Mouse (Mus musculus) CH12.LX (cell line): ENCODE results near the gene Fam160a2. TPM values are rescaled to one million over a fixed set of nuclear protein-coding genes. Genes with fewer than 3 reads are reported as not detected.

Experiments used
- DNase-seq: peaks from one replicate; pipeline ENCODE4 v3.0.0-alpha.2; 2013; ENCODE audit errors: extremely low read depth
- H3K27ac ChIP-seq: 2 replicates; pipeline ENCODE4 v1.5.1; 2012; ENCODE audit warnings: low read depth, mild to moderate bottlenecking, control low read depth, moderate library complexity; ENCODE audit not compliant: insufficient read depth
- H3K27me3 ChIP-seq: replicated peaks from 2 replicates; pipeline ENCODE3; 2012; ENCODE audit warnings: inconsistent platforms
- H3K36me3 ChIP-seq, 2 experiments: replicated peaks in 1 of 2; 2 replicates each; pipeline versions ENCODE3 to v1.6.1; 2012; ENCODE audit warnings: inconsistent platforms in 1 of 2, low read length in 1 of 2, mild to moderate bottlenecking in 1 of 2, mixed read lengths in 1 of 2, moderate library complexity in 1 of 2; ENCODE audit not compliant: control insufficient read depth in 1 of 2, insufficient read depth in 1 of 2
- H3K4me1 ChIP-seq, 2 experiments: 2 replicates each; pipeline ENCODE4 v1.6.1; 2012; ENCODE audit warnings: inconsistent platforms in 1 of 2, moderate library complexity in 1 of 2; ENCODE audit not compliant: insufficient read depth in 2 of 2, control insufficient read depth in 1 of 2
- H3K4me2 ChIP-seq: 2 replicates; pipeline ENCODE4 v1.6.1; 2012; ENCODE audit warnings: low read depth, mild to moderate bottlenecking, control low read depth; ENCODE audit not compliant: poor library complexity, insufficient read depth, severe bottlenecking
- H3K4me3 ChIP-seq, 3 experiments: fragments of 150-350 bp in 1 of 3; sonication (generic) in 1 of 3; replicated peaks in 1 of 3; 2 replicates each; pipeline versions ENCODE3 to v1.5.1; 2011 to 2012; ENCODE audit warnings: low read depth in 2 of 3, low read length in 2 of 3, mild to moderate bottlenecking in 2 of 3, moderate library complexity in 2 of 3, control low read depth in 1 of 3, improper control_type of control experiment in 1 of 3, inconsistent platforms in 1 of 3, mixed read lengths in 1 of 3; ENCODE audit not compliant: poor library complexity in 1 of 3
- H3K79me2 ChIP-seq: replicated peaks from 2 replicates; pipeline ENCODE4 v1.6.1; 2012; ENCODE audit warnings: mild to moderate bottlenecking, moderate library complexity; ENCODE audit not compliant: control insufficient read depth, poor library complexity, insufficient read depth, severe bottlenecking; ENCODE audit errors: extremely low read depth
- H3K9ac ChIP-seq: 2 replicates; pipeline ENCODE4 v1.6.1; 2012; ENCODE audit warnings: low read depth, mild to moderate bottlenecking, control low read depth, moderate library complexity; ENCODE audit not compliant: insufficient read depth
- H3K9me3 ChIP-seq: replicated peaks from 2 replicates; pipeline ENCODE3; 2012; ENCODE audit warnings: low read length, inconsistent platforms, mixed read lengths
- CTCF ChIP-seq, 2 experiments: IDR thresholded peaks in 1 of 2; conservative IDR thresholded peaks in 1 of 2; 2 replicates each; pipeline ENCODE4 v1.5.1; 2011 to 2012; ENCODE audit warnings: low read depth in 2 of 2, low read length in 2 of 2, improper control_type of control experiment in 1 of 2, inconsistent platforms in 1 of 2, mild to moderate bottlenecking in 1 of 2, moderate library complexity in 1 of 2
- ETS1 ChIP-seq: conservative IDR thresholded peaks from 2 replicates; pipeline ENCODE4 v1.6.1; 2012; ENCODE audit warnings: low read depth, mild to moderate bottlenecking, inconsistent platforms, low read length, improper control_type of control experiment, moderate library complexity
- JUN ChIP-seq: IDR thresholded peaks from 2 replicates; pipeline ENCODE4 v1.6.1; 2011; ENCODE audit warnings: low read depth, mild to moderate bottlenecking, low read length, improper control_type of control experiment, moderate library complexity; ENCODE audit not compliant: insufficient read depth
- PAX5 ChIP-seq: IDR thresholded peaks from 2 replicates; pipeline ENCODE4 v1.6.1; 2012; ENCODE audit warnings: low read length, inconsistent platforms, mixed read lengths
- POLR2AphosphoS2 ChIP-seq: IDR thresholded peaks from 2 replicates; pipeline ENCODE4 v1.6.1; 2011; ENCODE audit warnings: low read depth, low read length, improper control_type of control experiment
- RAD21 ChIP-seq: IDR thresholded peaks from 2 replicates; pipeline ENCODE4 v1.6.1; 2011; ENCODE audit warnings: low read depth, mild to moderate bottlenecking, low read length, improper control_type of control experiment, moderate library complexity
- USF1 ChIP-seq: IDR thresholded peaks from 2 replicates; pipeline ENCODE4 v1.6.1; 2014; ENCODE audit warnings: low read depth, mild to moderate bottlenecking, inconsistent platforms, low read length, improper control_type of control experiment
- ZC3H11A ChIP-seq: IDR thresholded peaks from 2 replicates; pipeline ENCODE4 v1.6.1; 2012; ENCODE audit warnings: low read depth, mild to moderate bottlenecking, inconsistent platforms, low read length, improper control_type of control experiment
- dilution Hi-C: fragments of 300-500 bp; cut with MboI; formaldehyde crosslinking; loops from 2 replicates; pipeline ENCODE4 v1.14.3; 2020; ENCODE audit warnings: low sequenced_read_pairs; ENCODE audit not compliant: extremely low pct_unique_long_range_greater_than_20kb, extremely low pct_ligation_motif_present
- in situ Hi-C: fragments of 300-500 bp; cut with MboI; formaldehyde crosslinking; loops from 3 replicates; pipeline ENCODE4 v1.14.3; 2019; ENCODE audit warnings: low sequenced_read_pairs, low pct_ligation_motif_present, low pct_unique_long_range_greater_than_20kb, mixed read lengths
- polyA plus RNA-seq: library from polyadenylated mRNA; unstranded; fragments of >175 nt; gene quantifications from 2 replicates; pipeline ENCODE4 v1.2.1, GENCODE M21; 2012; ENCODE audit warnings: low read depth; ENCODE audit not compliant: insufficient read length
- total RNA-seq, 2 experiments: library from RNA; depleted of rRNA; stranded (reverse); fragments of 300-350 nt in 1 of 2; fragments of >200 nt in 1 of 2; gene quantifications; 2 replicates each; pipeline ENCODE4 v1.2.3; 2012 to 2014

Gene Fam160a2
- total and polyA plus RNA-seq, 3 experiments: 3.1 to 7.2 (median 5.9) TPM

DNA sequence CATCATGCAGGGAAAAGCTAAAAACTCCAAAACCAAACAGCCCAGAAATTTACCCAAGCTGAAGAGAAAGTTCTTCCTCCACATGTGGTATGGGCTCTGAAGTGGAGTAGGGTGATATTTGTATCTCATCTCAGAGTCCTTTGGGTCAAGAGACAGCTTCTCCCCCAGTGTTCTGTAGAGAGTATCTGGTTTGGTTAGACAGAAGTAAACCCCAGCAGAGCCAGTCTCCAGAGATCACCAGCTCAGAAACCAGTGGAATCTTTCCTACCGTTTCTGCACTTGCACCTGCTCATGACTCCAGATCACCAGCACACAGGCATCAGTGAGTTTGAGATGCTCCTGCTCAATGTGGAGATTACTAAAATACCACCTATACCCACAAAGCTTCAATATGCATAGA is 65.8 kb downstream of the Fam160a2 start, which contains the start of gene Olfr690:
Gene Olfr690, minus strand, starts transcription at position 101 of the 400 bp plus-strand sequence.
- dilution Hi-C loops: no loop called here
- H3K9me3 ChIP-seq: no peaks in the 10 kb centered on the region
- no peak within 1 kb of the TSS for H3K9ac ChIP-seq
- H3K36me3 ChIP-seq: no peaks in the 10 kb centered on the region
- no peaks in the 10 kb centered on the region for H3K4me1 ChIP-seq
- H3K27me3 ChIP-seq: no peaks in the 10 kb centered on the region
- no peak for TF ChIP-seq USF1
- TF ChIP-seq POLR2AphosphoS2: no peak
- TF ChIP-seq ETS1: no peak
- no peak for TF ChIP-seq ZC3H11A
- TF ChIP-seq, all 38 proteins: peak for 0
- in situ Hi-C loops: loop anchor here (10.0 kb wide), 1 partner anchor 51 kb away; no protein-coding TSS in a partner anchor
- Histone ChIP-seq H3K27ac (no peak within 1 kb of the TSS), H3K79me2 (no peaks in the 10 kb centered on the region), H3K4me2 (no peak within 1 kb of the TSS), H3K4me3 (no peak within 1 kb of the TSS)
- no peak for DNase-seq

DNA sequence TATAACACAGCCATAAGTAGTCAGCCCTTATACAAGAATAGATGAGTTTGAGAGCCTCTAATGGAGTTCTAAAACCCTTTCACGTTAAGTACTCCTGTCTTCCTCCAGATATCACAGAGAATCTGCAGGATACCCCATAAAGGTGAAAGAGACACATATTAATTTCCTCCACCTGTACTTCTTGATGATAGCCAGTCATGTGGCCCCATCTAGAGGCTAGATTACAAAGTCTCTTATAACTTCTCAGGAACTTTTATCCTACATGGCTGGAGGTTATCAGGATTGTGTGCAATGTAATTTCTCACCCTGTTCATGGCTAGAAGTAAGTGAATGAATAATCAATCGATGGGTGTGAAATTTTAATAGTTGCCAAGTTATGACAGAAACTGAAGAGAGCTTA is 74.6 kb downstream of the Fam160a2 start:
- dilution Hi-C loops (no loop called here), in situ Hi-C loops (no loop called here)
- Histone ChIP-seq H3K79me2 (no peaks in the 10 kb centered on the region), H3K4me3 (no peak overlapping the region), H3K9ac (no peak overlapping the region), H3K27ac (no peak overlapping the region), H3K27me3 (no peaks in the 10 kb centered on the region), H3K4me2 (no peak overlapping the region), H3K9me3 (no peaks in the 10 kb centered on the region), H3K36me3 (no peaks in the 10 kb centered on the region), H3K4me1 (no peaks in the 10 kb centered on the region)
- TF ChIP-seq RAD21: peak; percentile 20
- TF ChIP-seq CTCF (conservative IDR thresholded peaks at IDR 0.05 in 1 of 2, IDR thresholded peaks at IDR 0.05 in 1 of 2; ENCODE audit: low read depth in 2 of 2, low read length in 2 of 2): peak in 1 of 2 experiments; percentile 31; a peak in 1 of 4 replicates
- TF ChIP-seq PAX5: no peak
- no peak for TF ChIP-seq JUN
- TF ChIP-seq POLR2AphosphoS2: no peak
- DNase-seq: no peak

Other genes starting within 250 kb of the Fam160a2 start
- gene Olfr684, start 236.4 kb downstream of the Fam160a2 start, total RNA-seq (2012; rRNA removed): not detected in 2 replicates
- not detected in 2 replicates for gene Olfr684, start 236.4 kb downstream of the Fam160a2 start, total RNA-seq (2014; rRNA removed)
- gene Olfr684, start 236.4 kb downstream of the Fam160a2 start, polyA plus RNA-seq: not detected in 2 replicates
- not detected in 2 replicates for gene Olfr685, start 214.0 kb downstream of the Fam160a2 start, total RNA-seq (2012; rRNA removed)
- gene Olfr685, start 214.0 kb downstream of the Fam160a2 start, total RNA-seq (2014; rRNA removed): not detected in 2 replicates
- not detected in 2 replicates for gene Olfr685, start 214.0 kb downstream of the Fam160a2 start, polyA plus RNA-seq
- not detected in 2 replicates for gene Olfr686, start 192.6 kb downstream of the Fam160a2 start, total RNA-seq (2012; rRNA removed)
- gene Olfr686, start 192.6 kb downstream of the Fam160a2 start, total RNA-seq (2014; rRNA removed): not detected in 2 replicates
- gene Olfr686, start 192.6 kb downstream of the Fam160a2 start, polyA plus RNA-seq: not detected in 2 replicates
- not detected in 2 replicates for gene Olfr688, start 112.0 kb downstream of the Fam160a2 start, total RNA-seq (2012; rRNA removed)
- gene Olfr688, start 112.0 kb downstream of the Fam160a2 start, total RNA-seq (2014; rRNA removed): not detected in 2 replicates
- gene Olfr688, start 112.0 kb downstream of the Fam160a2 start, polyA plus RNA-seq: not detected in 2 replicates
- not detected in 2 replicates for gene Olfr689, start 88.9 kb downstream of the Fam160a2 start, total RNA-seq (2012; rRNA removed)
- not detected in 2 replicates for gene Olfr689, start 88.9 kb downstream of the Fam160a2 start, total RNA-seq (2014; rRNA removed)
- gene Olfr689, start 88.9 kb downstream of the Fam160a2 start, polyA plus RNA-seq: not detected in 2 replicates
- not detected in 2 replicates for gene Olfr690, start 66.0 kb downstream of the Fam160a2 start, total RNA-seq (2012; rRNA removed)
- not detected in 2 replicates for gene Olfr690, start 66.0 kb downstream of the Fam160a2 start, total RNA-seq (2014; rRNA removed)
- gene Olfr690, start 66.0 kb downstream of the Fam160a2 start, polyA plus RNA-seq: not detected in 2 replicates
- gene Olfr691, start 57.8 kb downstream of the Fam160a2 start, total RNA-seq (2012; rRNA removed): not detected in 2 replicates
- gene Olfr691, start 57.8 kb downstream of the Fam160a2 start, total RNA-seq (2014; rRNA removed): not detected in 2 replicates
- gene Olfr691, start 57.8 kb downstream of the Fam160a2 start, polyA plus RNA-seq: not detected in 2 replicates
- gene Olfr692, start 31.8 kb downstream of the Fam160a2 start, total RNA-seq (2012; rRNA removed): not detected in 2 replicates
- gene Olfr692, start 31.8 kb downstream of the Fam160a2 start, total RNA-seq (2014; rRNA removed): not detected in 2 replicates
- not detected in 2 replicates for gene Olfr692, start 31.8 kb downstream of the Fam160a2 start, polyA plus RNA-seq
- 0.30 TPM in 1 of 2 replicates, not detected in the other for gene Gm5901, start 25.0 kb downstream of the Fam160a2 start, total RNA-seq (2012; rRNA removed)
- not detected in 2 replicates for gene Gm5901, start 25.0 kb downstream of the Fam160a2 start, total RNA-seq (2014; rRNA removed)
- gene Gm5901, start 25.0 kb downstream of the Fam160a2 start, polyA plus RNA-seq: 0.44 TPM in 1 of 2 replicates, not detected in the other
- not detected in 2 replicates for gene Cnga4, start 4.5 kb upstream of the Fam160a2 start, total RNA-seq (2012; rRNA removed)
- not detected in 2 replicates for gene Cnga4, start 4.5 kb upstream of the Fam160a2 start, total RNA-seq (2014; rRNA removed)
- gene Cnga4, start 4.5 kb upstream of the Fam160a2 start, polyA plus RNA-seq: not detected in 2 replicates
- gene Cckbr, start 25.7 kb upstream of the Fam160a2 start, total RNA-seq (2012; rRNA removed): not detected in 2 replicates
- not detected in 2 replicates for gene Cckbr, start 25.7 kb upstream of the Fam160a2 start, total RNA-seq (2014; rRNA removed)
- not detected in 2 replicates for gene Cckbr, start 25.7 kb upstream of the Fam160a2 start, polyA plus RNA-seq
- gene Cavin3, start 82.2 kb upstream of the Fam160a2 start, total RNA-seq (2012; rRNA removed): not detected in 2 replicates
- gene Cavin3, start 82.2 kb upstream of the Fam160a2 start, total RNA-seq (2014; rRNA removed): not detected in 2 replicates
- not detected in 2 replicates for gene Cavin3, start 82.2 kb upstream of the Fam160a2 start, polyA plus RNA-seq
- gene Smpd1, start 154.3 kb upstream of the Fam160a2 start, total RNA-seq (2012; rRNA removed): 19.3 and 22.5 TPM in 2 replicates
- gene Smpd1, start 154.3 kb upstream of the Fam160a2 start, total RNA-seq (2014; rRNA removed): 13.7 and 16.9 TPM in 2 replicates
- gene Smpd1, start 154.3 kb upstream of the Fam160a2 start, polyA plus RNA-seq: 13.7 and 17.9 TPM in 2 replicates
- 1.8 and 3.2 TPM in 2 replicates for gene Apbb1, start 181.6 kb upstream of the Fam160a2 start, total RNA-seq (2012; rRNA removed)
- 1.2 and 3.3 TPM in 2 replicates for gene Apbb1, start 181.6 kb upstream of the Fam160a2 start, total RNA-seq (2014; rRNA removed)
- 1.1 and 2.1 TPM in 2 replicates for gene Apbb1, start 181.6 kb upstream of the Fam160a2 start, polyA plus RNA-seq
- not detected in 2 replicates for gene Hpx, start 200.1 kb upstream of the Fam160a2 start, total RNA-seq (2012; rRNA removed)
- not detected in 2 replicates for gene Hpx, start 200.1 kb upstream of the Fam160a2 start, total RNA-seq (2014; rRNA removed)
- not detected in 2 replicates for gene Hpx, start 200.1 kb upstream of the Fam160a2 start, polyA plus RNA-seq
- gene Trim3, start 233.5 kb upstream of the Fam160a2 start, total RNA-seq (2012; rRNA removed): 3.5 and 4.7 TPM in 2 replicates
- gene Trim3, start 233.5 kb upstream of the Fam160a2 start, total RNA-seq (2014; rRNA removed): 2.2 TPM in 2 replicates
- gene Trim3, start 233.5 kb upstream of the Fam160a2 start, polyA plus RNA-seq: 3.5 and 4.6 TPM in 2 replicates
- gene Timm10b, start 240.0 kb upstream of the Fam160a2 start, total RNA-seq (2012; rRNA removed): 103 and 115 TPM in 2 replicates
- 86.2 and 94.9 TPM in 2 replicates for gene Timm10b, start 240.0 kb upstream of the Fam160a2 start, total RNA-seq (2014; rRNA removed)
- 89.6 and 99.3 TPM in 2 replicates for gene Timm10b, start 240.0 kb upstream of the Fam160a2 start, polyA plus RNA-seq
- 50.1 and 57.7 TPM in 2 replicates for gene Arfip2, start 240.4 kb upstream of the Fam160a2 start, total RNA-seq (2012; rRNA removed)
- gene Arfip2, start 240.4 kb upstream of the Fam160a2 start, total RNA-seq (2014; rRNA removed): 46.9 and 55.6 TPM in 2 replicates
- 54.8 and 71.0 TPM in 2 replicates for gene Arfip2, start 240.4 kb upstream of the Fam160a2 start, polyA plus RNA-seq
- 54.4 and 78.4 TPM in 2 replicates for gene Gm45799, start 240.5 kb upstream of the Fam160a2 start, total RNA-seq (2012; rRNA removed)
- 37.7 and 51.6 TPM in 2 replicates for gene Gm45799, start 240.5 kb upstream of the Fam160a2 start, total RNA-seq (2014; rRNA removed)
- 54.0 and 73.5 TPM in 2 replicates for gene Gm45799, start 240.5 kb upstream of the Fam160a2 start, polyA plus RNA-seq